Mouse (Mus musculus) large intestine, adult 2 months (tissue): ENCODE results near the gene Gm10471. TPM values are rescaled to one million over a fixed set of nuclear protein-coding genes. Genes with fewer than 3 reads are reported as not detected.
"Not testable (repeated sequence)": the region's sequence is repeated elsewhere in the genome, so short reads cannot be mapped to it uniquely, and the experiment has no call there.

ENCODE experiments used
- DNase-seq: peaks from one replicate; pipeline ENCODE4 v3.0.0-alpha.2; 2012; ENCODE audit warnings: low read depth, low spot score
- WGBS: fragments of 180-500 bp; shearing (Covaris S2); methylation state at CpG from one replicate; pipeline ENCODE4 v1.1.7; 2018; 5-methylcytosine and 5-hydroxymethylcytosine counted together
- polyA plus RNA-seq: library from polyadenylated mRNA; depleted of rRNA; stranded (reverse); fragments of >200 nt; gene quantifications from 2 replicates; pipeline ENCODE4 v1.2.3, GENCODE M21; 2012; rRNA removed

Gene Gm10471
- polyA plus RNA-seq: not detected in 2 replicates

- WGBS: 54% methylated on average over 1 of the region's 1 CpGs
- not testable (repeated sequence) for DNase-seq
These were observed at the start of gene Gm10471 for GRCm38 (mm10) chr5:26089191-26089590. Gene Gm10471 (minus strand): TSS chr5:26089291.

GRCm38 (mm10) chr5:26121321-26121720 lies 32.2 kb upstream of the Gm10471 start, which contains the start of gene Gm10220:
Gene Gm10220 (minus strand): TSS chr5:26121421.
- WGBS: no CpG with 5 or more reads among the region's 3 CpGs

DNA sequence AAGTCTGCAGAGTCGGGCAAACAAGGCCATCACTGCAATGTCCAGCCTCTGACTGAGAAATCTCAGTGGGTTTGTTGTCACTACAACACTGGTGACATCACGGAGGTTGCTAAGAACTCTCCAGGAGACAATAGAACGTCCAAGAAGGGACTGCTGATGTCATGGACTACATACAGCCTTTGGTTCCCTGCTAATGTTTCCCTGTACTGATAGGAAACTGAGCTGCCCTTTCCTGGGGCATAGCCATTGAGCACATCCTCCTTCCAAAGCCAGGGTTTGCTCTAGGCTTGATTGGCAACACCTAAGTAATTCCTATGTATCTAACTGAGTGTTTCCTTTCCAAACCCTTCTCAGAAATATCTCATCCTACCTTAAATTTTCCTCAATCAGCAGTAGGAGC lies 16.2 kb upstream of the Gm10471 start, which contains the start of gene 5031410I06Rik:
TSS of gene 5031410I06Rik (minus strand) at position 101 of the 400 bp plus-strand sequence.
- WGBS: no CpG with 5 or more reads among the region's 3 CpGs
- DNase-seq: not testable (repeated sequence)

More at GRCm38 (mm10) chr5:26121321-26121720, 32.2 kb upstream of the Gm10471 start, which contains the start of gene Gm10220:
- not testable (repeated sequence) for DNase-seq

DNA sequence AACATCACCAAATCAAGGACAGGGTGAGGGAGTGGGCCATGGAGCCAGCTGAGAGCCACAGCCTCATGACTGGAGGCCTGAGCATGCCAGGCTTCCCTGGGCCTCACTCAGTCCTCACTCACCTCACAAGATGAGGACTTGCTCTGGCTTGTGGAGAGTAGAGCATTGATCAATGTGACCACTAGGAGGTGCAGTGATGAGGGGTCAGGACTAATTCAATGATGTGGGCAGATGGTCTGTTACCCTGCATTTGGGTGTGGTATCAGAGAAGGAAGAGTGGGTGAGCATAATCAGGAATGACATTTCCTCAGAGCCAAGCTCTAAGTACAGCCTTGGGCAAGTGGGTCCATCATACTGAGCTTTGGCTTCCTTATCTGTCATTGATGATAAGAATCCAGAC lies 10.1 kb downstream of the Gm10471 start:
- not testable (repeated sequence) for DNase-seq

DNA sequence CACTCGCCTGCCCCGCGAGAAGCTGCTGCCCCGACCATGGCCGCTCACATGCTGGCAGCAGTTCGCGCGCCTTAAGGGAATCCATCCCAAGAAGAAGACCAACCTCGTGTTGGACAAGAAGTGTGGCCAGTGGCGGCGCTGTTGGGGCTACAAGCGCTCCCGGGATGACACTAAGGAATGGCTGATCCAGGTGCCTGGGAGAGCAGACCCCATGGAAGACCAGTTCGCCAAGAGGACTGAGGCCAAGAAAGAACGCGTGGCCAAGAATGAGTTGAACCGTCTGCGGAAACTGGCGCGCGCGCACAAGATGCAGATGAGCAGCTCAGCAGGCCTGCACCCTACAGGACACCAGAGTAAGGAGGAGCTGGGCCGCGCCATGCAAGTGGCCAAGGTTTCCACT lies 18.4 kb downstream of the Gm10471 start:
- DNase-seq: no peak
- 87% methylated on average over 24 of the region's 24 CpGs for WGBS

- WGBS: no CpG with 5 or more reads among the region's 2 CpGs
- not testable (repeated sequence) for DNase-seq
These were observed 30.6 kb downstream of the Gm10471 start, which contains the start of gene Gm7347 for GRCm38 (mm10) chr5:26058481-26058880. Gene Gm7347 (minus strand): TSS chr5:26058581.

DNA sequence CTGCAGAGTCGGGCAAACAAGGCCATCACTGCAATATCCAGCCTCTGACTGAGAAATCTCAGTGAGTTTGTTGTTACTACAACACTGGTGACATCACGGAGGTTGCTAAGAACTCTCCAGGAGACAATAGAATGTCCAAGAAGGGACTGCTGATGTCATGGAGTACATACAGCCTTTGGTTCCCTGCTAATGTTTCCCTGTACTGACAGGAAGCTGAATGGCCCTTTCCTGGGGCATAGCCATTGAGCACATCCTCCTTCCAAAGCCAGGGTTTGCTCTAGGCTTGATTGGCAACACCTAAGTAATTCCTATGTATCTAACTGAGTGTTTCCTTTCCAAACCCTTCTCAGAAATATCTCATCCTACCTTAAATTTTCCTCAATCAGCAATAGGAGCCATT lies 49.6 kb downstream of the Gm10471 start, which contains the start of gene Speer4a:
TSS of gene Speer4a (minus strand) at position 101 of the 400 bp plus-strand sequence.
- DNase-seq: not testable (repeated sequence)
- WGBS: 62% methylated on average over 2 of the region's 2 CpGs

Other genes with a start within 250 kb of the Gm10471 start
- not detected in 2 replicates for gene Gm21663, start 146.9 kb downstream of the Gm10471 start, polyA plus RNA-seq
- gene Gm21671, start 134.9 kb downstream of the Gm10471 start, polyA plus RNA-seq: not detected in 2 replicates
- gene Gm21680, start 116.6 kb downstream of the Gm10471 start, polyA plus RNA-seq: not detected in 2 replicates
- not detected in 2 replicates for gene Gm21698, start 100.6 kb downstream of the Gm10471 start, polyA plus RNA-seq
- not detected in 2 replicates for gene Gm1979, start 84.5 kb downstream of the Gm10471 start, polyA plus RNA-seq
- gene Gm5862, start 66.4 kb downstream of the Gm10471 start, polyA plus RNA-seq: not detected in 2 replicates
- gene Speer4a, start 49.7 kb downstream of the Gm10471 start, polyA plus RNA-seq: not detected in 2 replicates
- gene Gm7347, start 30.7 kb downstream of the Gm10471 start, polyA plus RNA-seq: not detected in 2 replicates
- gene 5031410I06Rik, start 16.1 kb upstream of the Gm10471 start, polyA plus RNA-seq: not detected in 2 replicates
- gene Gm10220, start 32.1 kb upstream of the Gm10471 start, polyA plus RNA-seq: not detected in 2 replicates
- not detected in 2 replicates for gene Gm7361, start 168.4 kb upstream of the Gm10471 start, polyA plus RNA-seq